Mouse (Mus musculus): ENCODE data around the gene Gm21970. TPM values are rescaled to one million over a fixed set of nuclear protein-coding genes. Genes with fewer than 3 reads are reported as not detected.
"Not testable (repeated sequence)": the region's sequence is repeated elsewhere in the genome, so short reads cannot be mapped to it uniquely, and the experiment has no call there.

Gm21970 gene
- total RNA-seq, 1 experiment from 2014 or later: not detected

DNA sequence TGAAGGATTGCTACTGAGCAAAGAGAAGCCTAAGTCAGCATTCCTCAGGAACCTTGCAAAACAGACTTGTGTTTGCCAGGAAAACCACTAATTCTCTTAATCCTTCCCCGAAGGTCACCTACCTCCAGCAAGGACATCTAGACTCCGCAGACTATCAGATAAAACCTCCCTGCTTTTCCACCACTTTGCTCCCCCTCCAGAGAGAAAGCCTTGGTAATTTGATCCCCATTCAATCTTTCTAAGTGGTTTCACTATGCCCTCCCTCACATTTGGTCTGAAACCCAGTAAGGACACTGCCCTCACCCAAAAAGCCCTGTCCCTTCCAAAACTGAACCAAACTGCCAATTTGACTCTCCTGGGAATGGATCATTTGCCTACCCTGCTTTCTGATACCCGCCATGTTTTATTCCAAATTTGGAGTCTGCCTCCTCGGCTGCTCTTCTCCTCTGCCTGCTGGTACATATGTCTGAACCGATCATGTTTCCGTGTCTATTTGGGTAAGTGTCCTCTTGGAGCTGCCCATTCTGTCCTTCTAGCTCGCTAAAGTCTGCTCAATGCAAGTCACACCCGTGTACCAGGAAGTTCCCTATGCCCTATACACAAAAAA, 36.8 kb downstream of the Gm21970 start:
- no peak for ATAC-seq (replicated peaks; ENCODE audit: low read depth, poor library complexity, severe bottlenecking)

DNA sequence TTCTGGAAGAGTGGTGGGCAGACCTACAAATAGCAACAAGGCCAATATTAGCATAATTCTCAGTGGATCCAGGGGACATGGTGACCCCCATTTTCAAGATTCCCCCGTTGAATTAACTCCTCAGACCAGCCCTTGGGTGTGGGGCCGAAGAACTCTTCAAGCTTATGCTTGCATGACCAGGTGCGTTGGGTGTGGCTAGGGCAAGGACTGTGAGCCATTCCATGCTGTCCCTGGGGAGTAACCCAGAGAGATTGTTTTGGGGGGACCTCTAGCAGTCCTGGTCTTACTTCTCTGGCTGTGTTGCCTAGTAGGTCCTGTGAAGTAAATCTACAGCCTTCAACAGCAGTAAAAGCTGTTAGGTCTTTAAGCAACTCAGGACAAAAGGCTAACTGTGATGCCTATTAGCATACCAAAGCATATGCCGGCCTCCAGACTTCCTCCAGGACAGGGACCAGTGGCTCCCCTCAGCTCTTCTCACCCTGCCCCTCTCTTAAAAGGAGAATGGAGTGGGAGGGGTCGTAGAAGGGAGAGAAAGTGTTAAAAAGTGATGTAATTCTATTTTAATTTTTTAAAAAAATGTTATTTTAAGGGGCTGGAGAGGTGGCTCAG, 41.3 kb downstream of the Gm21970 start:
- no peak for ATAC-seq (replicated peaks; ENCODE audit: low read depth, poor library complexity, severe bottlenecking)

DNA sequence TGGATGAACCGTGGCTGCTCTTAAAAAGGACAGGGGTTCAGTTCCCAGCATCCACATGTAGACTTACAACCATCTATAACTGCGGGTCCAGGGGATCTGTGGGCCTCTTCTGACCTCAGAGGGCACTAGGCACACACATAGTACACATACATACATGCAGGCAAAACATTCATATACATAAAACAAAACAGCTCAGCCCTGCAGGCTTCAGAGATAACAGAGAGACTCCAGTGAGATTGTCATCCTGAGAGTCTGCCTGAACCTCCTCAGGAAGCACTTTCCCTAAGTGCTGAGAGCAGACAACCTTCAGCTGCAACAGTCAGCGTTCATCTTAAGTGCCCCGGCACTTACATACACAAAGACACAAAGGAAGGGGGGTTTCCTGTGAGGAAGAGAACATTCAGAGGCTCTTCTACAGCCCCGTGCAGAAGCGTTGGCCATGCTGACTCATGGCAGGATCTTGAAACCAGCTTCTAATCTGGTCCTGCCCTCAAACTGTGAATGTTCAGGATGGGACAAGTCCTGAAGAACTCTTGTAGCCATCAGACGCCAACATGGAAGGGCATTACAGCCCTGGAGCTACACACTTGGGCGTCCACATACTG, 41.9 kb downstream of the Gm21970 start:
- ATAC-seq (replicated peaks; ENCODE audit: low read depth, poor library complexity, severe bottlenecking): peak; percentile 74

DNA sequence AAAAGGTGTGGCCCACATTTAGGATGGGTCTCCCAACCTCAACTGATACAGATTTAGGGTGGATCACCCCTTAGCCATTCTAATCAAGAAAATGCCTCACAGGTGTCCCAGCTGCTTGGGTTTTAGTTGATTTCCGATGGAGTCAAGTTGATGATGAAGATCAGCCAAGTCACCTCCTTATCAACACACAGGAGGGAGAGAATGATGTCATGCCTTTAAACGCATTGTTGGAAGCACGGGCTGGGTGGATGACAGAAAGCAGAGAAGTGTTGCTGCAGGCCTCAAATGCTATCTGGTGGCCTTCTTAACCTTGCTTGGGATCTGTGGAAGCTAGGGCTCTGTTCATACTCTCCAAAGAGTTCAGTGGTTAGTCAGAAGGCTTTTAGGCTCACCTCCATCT, 42.6 kb downstream of the Gm21970 start:
- ATAC-seq (replicated peaks; ENCODE audit: low read depth, poor library complexity, severe bottlenecking): no peak

DNA sequence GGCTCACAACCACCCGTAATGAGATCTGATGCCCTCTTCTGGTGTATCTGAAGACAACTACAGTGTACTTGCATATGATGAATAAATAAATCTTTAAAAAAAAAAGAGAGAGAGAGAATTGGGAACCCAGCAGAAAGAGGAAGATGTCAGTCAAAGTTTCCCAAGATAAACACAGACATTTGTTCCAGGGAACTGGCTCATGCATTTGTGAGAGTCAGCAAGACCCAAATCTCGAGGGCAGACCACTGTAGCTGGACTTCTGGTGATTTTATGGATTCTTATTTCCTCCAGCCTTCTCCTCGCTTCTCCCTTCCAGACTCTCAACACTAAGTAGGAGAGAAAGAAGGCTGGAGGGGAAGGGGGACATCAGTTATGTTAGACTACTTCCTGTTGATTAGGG, 46.6 kb downstream of the Gm21970 start:
- ATAC-seq (replicated peaks; ENCODE audit: low read depth, poor library complexity, severe bottlenecking): no peak

DNA sequence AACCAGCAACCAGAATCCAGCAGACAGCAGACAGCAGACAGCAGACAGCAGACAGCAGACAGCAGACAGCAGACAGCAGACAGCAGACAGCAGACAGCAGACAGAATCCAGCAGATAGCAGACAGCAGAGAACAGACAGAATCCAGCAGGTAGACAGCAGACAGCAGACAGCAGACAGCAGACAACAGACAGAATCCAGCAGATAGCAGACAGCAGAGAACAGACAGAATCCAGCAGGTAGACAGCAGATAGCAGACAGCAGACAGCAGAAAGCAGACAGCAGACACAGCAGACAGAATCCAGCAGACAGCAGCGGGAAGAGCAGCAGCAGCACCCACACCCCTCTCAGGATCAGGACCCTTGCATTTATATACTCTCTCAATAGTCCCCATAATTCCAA, 47.1 kb downstream of the Gm21970 start:
- not testable (repeated sequence) for ATAC-seq (replicated peaks; ENCODE audit: low read depth, poor library complexity, severe bottlenecking)

DNA sequence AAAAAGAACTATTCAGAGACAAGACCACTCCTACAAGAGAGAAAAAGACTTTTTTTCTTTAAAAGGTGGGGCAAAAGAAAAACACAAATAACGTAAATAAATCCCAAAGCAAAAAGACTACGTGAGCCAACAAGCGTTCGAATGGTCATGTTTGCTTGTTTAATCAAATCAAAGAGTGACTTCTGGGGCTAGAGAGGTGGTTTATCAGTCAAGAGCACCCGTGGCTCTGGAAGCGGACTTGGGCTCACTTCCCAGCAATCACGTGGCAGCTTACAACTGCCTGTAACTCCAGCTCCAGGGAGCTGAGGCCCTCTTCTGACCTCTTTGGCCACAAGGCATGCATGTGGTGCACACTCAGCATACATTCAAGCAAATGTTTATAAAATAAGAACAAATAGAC, 49.8 kb downstream of the Gm21970 start:
- ATAC-seq (replicated peaks; ENCODE audit: low read depth, poor library complexity, severe bottlenecking): peak; percentile 77

DNA sequence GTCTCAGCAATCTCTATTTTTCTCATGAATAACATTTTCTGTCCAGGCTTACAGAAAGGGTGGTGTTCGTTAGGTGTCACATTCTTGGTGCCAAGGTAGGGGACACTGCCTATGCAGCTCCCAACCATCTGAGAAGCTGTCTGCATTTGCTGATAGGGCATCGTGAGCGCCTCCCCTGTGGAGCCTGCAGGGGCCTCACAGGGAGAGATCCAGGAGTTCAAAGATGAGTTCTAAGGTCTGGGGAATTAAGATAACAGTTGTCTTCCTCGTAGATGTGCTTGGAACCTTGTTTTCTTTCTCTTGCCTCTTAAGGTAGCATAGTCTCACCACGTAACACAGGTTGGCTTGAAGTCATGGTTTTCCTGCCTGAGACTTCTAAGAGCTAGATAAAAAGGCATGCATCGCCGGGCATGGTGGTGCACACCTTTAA, 50.3 kb downstream of the Gm21970 start:
- peak; percentile 75 for ATAC-seq (replicated peaks; ENCODE audit: low read depth, poor library complexity, severe bottlenecking)

DNA sequence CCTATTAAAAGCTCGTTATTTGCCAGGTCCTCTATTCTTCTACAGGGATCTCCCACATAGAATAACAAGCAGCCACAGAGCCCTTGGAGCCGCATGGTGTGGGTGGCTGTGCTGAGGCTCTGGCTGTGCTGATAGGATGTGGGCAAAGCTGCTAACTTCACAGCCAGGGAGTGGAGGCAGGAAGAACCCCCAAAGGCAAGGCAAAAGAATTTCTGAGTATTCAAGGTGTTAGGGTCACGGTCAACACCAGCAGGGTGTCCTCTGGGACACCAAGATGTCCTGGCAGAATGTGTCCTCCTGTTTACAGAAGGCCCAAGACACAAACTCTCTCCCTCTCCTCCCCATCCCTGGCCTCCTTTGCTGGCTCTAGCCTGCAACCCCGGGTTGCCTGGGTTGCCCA, 50.9 kb downstream of the Gm21970 start:
- ATAC-seq (replicated peaks; ENCODE audit: low read depth, poor library complexity, severe bottlenecking): no peak

DNA sequence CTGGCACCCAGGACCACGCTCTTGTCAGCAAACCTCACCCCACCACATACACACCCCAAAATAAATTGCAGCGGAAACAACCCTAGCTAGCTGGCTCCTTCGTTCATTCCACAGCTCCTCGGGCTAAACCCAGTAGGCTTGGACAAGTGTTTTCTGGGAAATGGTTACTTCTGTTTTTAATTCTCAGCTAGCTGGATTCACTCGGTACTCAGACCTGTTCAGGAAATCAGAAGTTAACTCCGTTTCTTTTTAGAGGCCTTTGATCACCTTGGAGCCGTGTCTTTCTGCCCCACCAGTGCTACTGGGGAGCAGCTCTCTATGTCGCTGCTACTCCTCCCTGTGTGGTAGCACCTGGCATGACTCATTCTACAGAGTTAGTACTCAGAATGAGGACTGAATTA, 51.7 kb downstream of the Gm21970 start:
- ATAC-seq (replicated peaks; ENCODE audit: low read depth, poor library complexity, severe bottlenecking): no peak

DNA sequence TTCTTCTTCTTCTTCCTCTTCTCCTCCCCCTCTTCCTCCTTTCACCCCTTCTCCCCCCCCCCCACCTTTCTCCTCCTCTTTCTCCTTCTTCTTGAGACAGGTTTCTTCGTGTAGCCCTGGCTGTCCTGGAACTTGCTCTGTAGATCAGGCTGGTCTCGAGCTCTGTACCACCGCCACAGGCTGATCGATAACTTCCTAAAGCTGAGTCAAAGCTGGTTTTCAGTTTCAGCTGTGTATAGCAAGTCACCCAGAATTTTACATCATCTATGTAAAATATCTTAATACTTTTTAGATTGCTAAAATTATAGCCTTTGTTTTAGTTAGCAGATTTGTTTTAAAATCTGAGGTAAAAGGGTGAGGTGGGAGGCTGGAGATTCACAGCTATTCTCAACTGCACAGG, 53.3 kb downstream of the Gm21970 start:
- ATAC-seq (replicated peaks; ENCODE audit: low read depth, poor library complexity, severe bottlenecking): no peak

DNA sequence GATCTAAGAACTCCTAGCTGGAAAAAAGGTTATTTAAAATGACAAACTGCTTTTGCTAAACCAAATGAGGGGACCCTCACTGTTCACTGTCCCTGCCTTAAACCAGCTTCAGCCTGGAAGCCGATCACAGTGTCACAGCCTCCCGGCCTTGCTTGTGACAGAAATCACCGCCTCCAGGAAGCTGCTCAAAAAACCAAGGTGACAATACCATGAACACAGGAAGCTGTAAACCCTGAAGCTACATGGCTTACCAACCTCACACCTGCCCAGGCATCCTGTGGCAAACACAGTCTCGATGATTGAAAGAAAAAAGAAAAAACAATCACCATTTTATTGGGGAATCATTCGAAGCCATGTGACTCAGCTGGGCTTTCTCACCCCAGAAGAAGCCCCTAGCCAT, 54.0 kb downstream of the Gm21970 start:
- no peak for ATAC-seq (replicated peaks; ENCODE audit: low read depth, poor library complexity, severe bottlenecking)

DNA sequence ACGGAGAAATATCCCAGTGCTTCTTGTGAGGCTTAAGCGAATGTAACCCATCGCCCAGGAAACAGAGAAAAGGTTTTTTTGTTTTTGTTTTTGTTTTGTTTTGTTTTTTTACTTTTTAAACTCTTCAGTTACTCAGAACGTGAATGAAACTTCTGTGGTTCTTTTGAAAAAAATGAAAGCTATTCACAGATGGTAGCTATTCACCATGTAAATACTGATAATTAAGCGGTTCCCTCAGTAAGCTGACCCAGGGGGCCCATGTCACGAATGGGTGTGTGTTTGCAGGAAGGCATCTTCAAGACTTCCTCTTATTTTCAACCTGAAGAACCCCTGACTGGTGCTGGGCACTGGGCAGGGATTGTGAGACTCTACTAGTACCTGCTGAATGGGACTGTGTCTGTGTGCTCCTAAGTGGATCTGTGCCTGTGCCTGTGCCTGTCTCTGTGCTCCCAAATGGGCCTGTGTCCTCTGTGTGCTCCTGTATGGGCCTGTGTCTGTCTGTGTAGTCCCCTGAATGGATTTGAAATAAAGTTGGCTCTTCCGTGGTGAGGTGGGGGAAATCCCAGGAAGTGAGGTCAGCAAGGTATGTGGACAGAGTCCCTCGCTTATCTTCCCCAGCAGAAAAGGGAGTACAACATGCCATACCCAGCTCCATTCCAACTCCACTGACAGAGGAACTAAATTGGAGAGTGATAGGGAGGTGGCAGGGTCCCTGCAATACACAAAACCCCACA, 55.4 kb downstream of the Gm21970 start:
- peak; percentile 43 for ATAC-seq (replicated peaks; ENCODE audit: low read depth, poor library complexity, severe bottlenecking)

DNA sequence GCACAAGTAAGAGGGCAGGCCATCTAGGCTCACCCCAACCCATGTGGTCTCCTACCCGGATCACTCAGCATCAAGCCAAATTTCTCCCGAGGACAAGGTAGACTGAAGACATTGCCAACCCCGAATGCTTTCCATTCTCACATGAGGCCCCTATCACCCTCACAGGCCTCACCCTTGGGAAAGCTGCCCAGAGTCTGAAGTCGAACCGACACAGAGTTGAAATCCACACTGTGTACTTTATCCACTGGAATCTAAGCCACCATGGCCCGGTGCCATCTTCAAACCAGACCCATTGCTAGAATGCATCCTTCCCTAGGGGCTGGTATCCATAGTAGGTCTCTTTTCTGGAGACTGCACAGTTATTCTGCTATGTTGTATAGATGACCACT, 56.0 kb downstream of the Gm21970 start:
- no peak for ATAC-seq (replicated peaks; ENCODE audit: low read depth, poor library complexity, severe bottlenecking)

DNA sequence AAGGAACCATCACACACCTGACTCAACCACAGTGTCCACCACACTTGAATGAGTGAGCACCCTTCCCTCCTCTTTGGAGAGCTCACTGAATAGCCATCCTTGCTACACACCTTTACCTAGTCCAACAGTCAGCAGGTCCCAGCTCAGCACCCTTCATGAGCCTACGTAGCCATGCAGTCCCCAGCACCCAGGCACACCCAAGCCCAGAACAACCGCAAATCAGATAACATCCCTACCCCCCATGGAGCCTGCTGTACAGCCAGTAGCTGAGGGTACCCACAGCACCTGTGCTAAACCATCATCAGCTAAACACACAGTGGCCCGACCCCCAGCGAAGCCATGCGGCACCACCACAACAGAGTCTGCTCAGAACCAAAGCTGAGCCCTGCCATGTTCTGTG, 56.6 kb downstream of the Gm21970 start:
- ATAC-seq (replicated peaks; ENCODE audit: low read depth, poor library complexity, severe bottlenecking): no peak

DNA sequence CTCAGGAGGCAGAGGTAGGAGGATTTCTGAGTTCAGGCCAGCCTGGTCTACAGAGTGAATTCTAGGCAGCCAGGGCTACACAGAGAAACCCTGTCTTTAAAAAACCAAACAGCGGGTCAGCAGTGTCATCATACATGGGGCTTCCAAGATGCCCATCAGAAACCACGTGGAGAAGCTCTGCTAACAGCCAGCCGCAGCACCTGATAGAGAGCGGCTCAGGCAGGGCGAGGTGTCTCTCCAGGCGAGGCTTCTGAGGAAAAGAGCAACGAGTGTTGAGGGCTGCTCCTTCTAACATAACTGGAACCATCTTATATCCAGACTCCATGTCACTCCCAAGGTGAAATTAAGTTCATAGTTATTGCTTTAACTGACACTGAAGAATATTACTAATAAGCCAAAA, 57.4 kb downstream of the Gm21970 start:
- no peak for ATAC-seq (replicated peaks; ENCODE audit: low read depth, poor library complexity, severe bottlenecking)

DNA sequence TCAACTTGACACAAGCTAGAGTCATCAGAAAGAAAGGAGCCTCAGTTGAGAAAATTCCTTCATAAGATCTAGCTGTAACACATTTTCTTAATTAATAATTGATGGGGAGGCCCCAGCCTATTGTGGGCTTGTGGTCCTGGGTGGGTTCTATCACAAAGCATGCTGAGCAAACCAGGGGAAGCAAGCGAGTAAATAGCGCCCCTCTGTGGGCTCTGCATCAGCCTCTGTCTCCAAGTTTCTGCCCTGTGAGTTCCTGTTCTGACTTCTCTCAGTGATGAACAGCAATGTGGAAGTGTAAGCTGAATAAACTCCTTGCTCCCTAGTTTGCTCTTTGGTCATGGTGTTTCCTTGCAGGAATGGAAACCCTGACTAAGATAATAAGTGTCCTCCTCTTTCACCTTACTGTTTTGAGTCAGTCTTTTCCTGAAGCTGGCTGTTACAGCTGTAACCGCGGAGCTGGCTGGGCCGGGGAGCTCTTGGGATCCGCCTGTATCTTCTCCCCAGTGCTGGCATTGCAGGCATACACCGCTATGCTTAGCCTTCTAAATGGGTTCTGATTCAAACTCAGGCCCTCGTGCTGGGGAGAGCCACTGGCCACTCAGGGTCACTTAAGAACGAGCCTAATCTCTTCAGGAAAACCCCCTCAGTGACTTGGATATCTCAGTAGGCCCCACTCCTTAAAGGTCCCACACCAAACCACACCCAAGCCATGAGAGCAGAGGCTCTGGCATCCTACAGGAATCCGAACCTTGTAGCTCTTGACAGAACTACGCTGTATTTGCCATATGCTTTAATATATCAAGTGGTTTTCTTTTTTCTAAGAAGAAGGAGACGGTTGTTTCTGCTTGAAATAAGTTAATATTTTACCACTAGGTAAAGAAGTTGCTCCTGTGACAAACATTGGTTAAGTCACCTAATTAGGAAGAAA, 58.9 kb downstream of the Gm21970 start:
- no peak for ATAC-seq (replicated peaks; ENCODE audit: low read depth, poor library complexity, severe bottlenecking)

DNA sequence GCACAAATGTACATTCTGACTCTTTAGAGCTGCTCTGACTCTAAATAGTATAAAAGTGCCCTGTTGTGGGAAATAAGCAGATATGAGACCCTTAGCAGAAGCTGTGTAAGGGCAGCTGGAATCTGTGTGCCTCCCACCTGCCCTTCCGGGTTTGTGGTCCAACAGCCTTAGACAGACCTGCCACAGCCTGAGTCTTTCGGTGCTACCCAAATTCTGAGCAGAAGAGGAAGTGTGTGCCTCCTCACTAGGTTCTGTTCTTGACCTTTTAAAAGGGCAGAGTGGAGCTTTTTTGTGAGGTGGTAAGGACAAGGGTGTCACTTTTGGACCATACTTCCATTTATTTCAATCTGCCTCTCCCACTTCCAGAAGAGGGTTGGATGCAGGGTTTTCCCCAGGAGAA, 60.4 kb downstream of the Gm21970 start:
- ATAC-seq (replicated peaks; ENCODE audit: low read depth, poor library complexity, severe bottlenecking): peak; percentile 62

DNA sequence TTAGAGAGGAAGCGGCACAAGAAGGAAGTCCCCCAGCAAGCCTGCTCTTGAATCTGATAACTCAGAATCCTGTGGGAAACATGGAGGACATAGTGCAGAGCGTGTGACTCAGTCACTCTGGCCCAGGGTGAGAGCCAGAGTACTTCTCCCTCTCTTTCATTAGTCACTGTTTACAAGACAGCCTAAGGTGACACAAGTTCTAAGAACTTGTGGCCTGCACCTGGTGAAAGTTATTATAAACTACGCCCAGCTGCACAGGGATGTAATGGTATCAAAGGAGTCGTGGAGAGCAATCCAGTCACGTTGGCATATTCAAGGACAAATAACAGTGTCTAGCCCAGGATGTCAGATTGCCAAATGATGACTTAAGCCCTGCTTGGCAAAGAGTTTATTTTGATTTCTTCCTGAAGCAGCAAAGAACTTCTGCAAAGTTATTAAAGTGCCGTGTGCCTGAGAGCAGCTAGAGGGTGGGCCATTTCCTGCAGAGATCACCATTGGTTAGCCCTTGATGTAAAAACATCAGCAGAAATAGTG, 60.9 kb downstream of the Gm21970 start:
- ATAC-seq (replicated peaks; ENCODE audit: low read depth, poor library complexity, severe bottlenecking): peak; percentile 45; the same call in 1 of the 2 replicates

DNA sequence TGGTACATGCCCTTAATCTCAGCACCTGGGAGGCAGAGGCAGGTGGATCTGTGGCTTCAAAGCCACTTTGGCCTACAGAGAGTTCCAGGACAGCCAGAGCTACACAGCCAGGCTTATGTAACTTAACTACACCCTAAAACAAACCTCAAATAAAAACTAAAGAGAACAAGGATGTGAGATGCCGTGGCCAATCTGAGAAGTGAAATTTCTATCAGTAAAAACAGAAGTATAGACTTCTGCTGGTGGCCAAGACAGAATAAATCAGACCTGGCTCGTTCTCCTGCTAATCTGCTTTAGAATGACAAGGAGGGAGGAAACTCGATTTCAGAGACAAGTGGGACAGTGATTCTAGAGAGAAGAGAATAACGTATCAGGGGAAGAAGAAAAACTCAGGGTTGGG, 64.3 kb downstream of the Gm21970 start:
- peak; percentile 29; the same call in 1 of the 2 replicates for ATAC-seq (replicated peaks; ENCODE audit: low read depth, poor library complexity, severe bottlenecking)

Measured in common myeloid progenitor, adult 5-6 weeks (primary cell).